Mouse (Mus musculus): ENCODE data around the gene Ttc26. TPM values are rescaled to one million over a fixed set of nuclear protein-coding genes. Genes with fewer than 3 reads are reported as not detected.
"Not testable (repeated sequence)": the region's sequence is repeated elsewhere in the genome, so short reads cannot be mapped to it uniquely, and the experiment has no call there.

Gene Ttc26
- polyA plus RNA-seq, 1 experiment = 14.3 TPM

DNA sequence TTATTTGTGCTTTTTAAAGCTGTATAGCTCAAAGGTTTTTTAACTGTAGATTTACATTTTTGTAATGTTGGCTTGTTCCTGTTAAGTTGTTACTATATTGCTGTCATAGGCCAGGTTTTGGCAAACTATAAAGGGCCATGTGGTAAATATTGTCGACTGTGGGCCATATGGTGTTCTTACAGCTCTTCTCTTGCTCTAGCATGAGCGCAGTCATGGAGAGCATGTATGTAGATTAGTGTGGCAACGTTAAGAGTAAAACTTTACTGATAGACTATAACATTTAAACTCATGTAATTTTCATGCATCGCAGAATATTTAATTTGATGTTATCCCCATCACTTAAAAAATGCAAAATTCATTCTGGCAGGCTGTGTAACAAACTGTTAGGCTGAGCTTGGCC, 71.8 kb downstream of the Ttc26 start:
- TF ChIP-seq POLR2A (IDR thresholded peaks at IDR 0.05; ENCODE audit: insufficient read depth, low read length) (no peak), EP300 (IDR thresholded peaks at IDR 0.05; ENCODE audit: insufficient read depth, low read depth, low read length) (no peak), CTCF (IDR thresholded peaks at IDR 0.05; ENCODE audit: low read depth, low read length) (no peak)
- Histone ChIP-seq H3K27ac (ENCODE audit: insufficient read depth, low read length) (no peak overlapping the region), H3K4me3 (ENCODE audit: low read depth, low read length) (no peak overlapping the region), H3K27me3 (ENCODE audit: control insufficient read depth, insufficient read depth, low read length, poor library complexity, severe bottlenecking) (no peaks in the 10 kb centered on the region), H3K9me3 (replicated peaks; ENCODE audit: control insufficient read depth, insufficient read depth, low read length, poor library complexity, severe bottlenecking) (no peaks in the 10 kb centered on the region), H3K36me3 (ENCODE audit: control insufficient read depth, insufficient read depth, low read length, poor library complexity, severe bottlenecking) (peaks cover 4% of the 10 kb centered on the region), H3K4me1 (ENCODE audit: control insufficient read depth, insufficient read depth, low read length) (no peaks in the 10 kb centered on the region), H3K9ac (ENCODE audit: low read depth, poor library complexity, severe bottlenecking) (no peak overlapping the region)

DNA sequence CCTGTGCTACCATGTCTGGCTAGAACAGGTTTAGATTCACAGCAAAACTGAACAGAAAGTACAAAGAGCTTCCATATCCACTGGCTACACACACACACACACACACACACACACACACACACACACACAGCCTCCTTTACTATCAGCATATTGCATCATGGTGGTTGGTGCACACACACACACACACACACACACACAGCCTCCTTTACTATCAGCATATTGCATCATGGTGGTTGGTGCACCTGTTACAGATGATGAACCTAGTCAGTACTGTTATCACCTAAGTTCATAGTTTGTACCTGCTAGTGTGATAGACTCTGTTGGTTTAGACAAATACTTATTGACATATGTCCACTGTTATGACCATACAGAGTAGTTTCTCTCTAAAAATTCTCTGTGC, 75.2 kb downstream of the Ttc26 start:
- not testable (repeated sequence) for H3K36me3 ChIP-seq (ENCODE audit: control insufficient read depth, insufficient read depth, low read length, poor library complexity, severe bottlenecking); H3K27ac ChIP-seq (ENCODE audit: insufficient read depth, low read length); H3K27me3 ChIP-seq (ENCODE audit: control insufficient read depth, insufficient read depth, low read length, poor library complexity, severe bottlenecking); H3K4me3 ChIP-seq (ENCODE audit: low read depth, low read length); H3K9ac ChIP-seq (ENCODE audit: low read depth, poor library complexity, severe bottlenecking); H3K9me3 ChIP-seq (replicated peaks; ENCODE audit: control insufficient read depth, insufficient read depth, low read length, poor library complexity, severe bottlenecking); H3K4me1 ChIP-seq (ENCODE audit: control insufficient read depth, insufficient read depth, low read length)

DNA sequence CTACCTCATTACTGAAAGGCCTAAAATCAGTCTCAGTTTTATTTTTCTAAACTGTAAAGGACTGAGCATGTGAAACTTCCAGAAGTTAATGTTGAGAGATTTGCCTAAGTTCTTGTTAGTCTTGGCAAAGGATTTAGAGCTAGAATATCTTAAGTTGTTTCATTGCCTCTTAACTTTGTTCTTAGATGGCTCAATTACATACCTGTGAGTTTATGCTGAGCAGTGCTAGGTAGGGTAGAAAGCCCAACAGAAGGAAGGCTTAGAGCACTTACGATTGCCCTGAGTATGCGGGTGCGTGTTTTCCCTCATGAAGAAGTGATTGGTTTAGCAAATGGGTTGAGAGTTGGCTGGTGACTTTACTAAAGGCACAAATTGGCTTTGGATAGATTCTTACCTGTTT, 76.8 kb downstream of the Ttc26 start:
- peaks cover 4% of the 10 kb centered on the region for H3K36me3 ChIP-seq (ENCODE audit: control insufficient read depth, insufficient read depth, low read length, poor library complexity, severe bottlenecking)
- TF ChIP-seq EP300 (IDR thresholded peaks at IDR 0.05; ENCODE audit: insufficient read depth, low read depth, low read length) = no peak
- TF ChIP-seq CTCF (IDR thresholded peaks at IDR 0.05; ENCODE audit: low read depth, low read length) = no peak
- TF ChIP-seq POLR2A (IDR thresholded peaks at IDR 0.05; ENCODE audit: insufficient read depth, low read length) = no peak
- H3K4me3 ChIP-seq (ENCODE audit: low read depth, low read length) = no peak overlapping the region
- H3K4me1 ChIP-seq (ENCODE audit: control insufficient read depth, insufficient read depth, low read length) = no peaks in the 10 kb centered on the region
- no peaks in the 10 kb centered on the region; the same call in 1 of the 2 replicates for H3K9me3 ChIP-seq (replicated peaks; ENCODE audit: control insufficient read depth, insufficient read depth, low read length, poor library complexity, severe bottlenecking)
- H3K27ac ChIP-seq (ENCODE audit: insufficient read depth, low read length) = no peak overlapping the region
- H3K27me3 ChIP-seq (ENCODE audit: control insufficient read depth, insufficient read depth, low read length, poor library complexity, severe bottlenecking) = no peaks in the 10 kb centered on the region
- H3K9ac ChIP-seq (ENCODE audit: low read depth, poor library complexity, severe bottlenecking) = no peak overlapping the region

DNA sequence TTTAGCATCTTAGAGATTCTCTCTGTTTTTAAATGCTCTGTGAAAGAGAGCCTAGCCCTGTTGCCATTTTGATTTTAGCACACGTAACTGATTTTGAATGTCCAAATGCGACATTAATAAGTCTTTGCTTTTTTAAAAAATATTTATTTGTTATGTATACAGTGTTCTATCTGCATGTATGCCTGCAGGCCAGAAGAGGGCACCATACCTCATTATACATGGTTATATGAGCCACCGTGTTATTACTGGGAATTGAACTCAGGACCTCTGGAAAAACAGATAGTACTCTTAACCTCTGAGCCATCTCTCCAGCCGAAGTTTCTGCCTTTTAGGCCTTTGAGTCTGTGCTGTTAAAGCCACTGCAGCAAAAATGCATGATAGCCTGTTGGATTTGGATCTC, 88.3 kb downstream of the Ttc26 start:
- no peak overlapping the region for H3K9ac ChIP-seq (ENCODE audit: low read depth, poor library complexity, severe bottlenecking)
- H3K27me3 ChIP-seq (ENCODE audit: control insufficient read depth, insufficient read depth, low read length, poor library complexity, severe bottlenecking) = no peaks in the 10 kb centered on the region
- no peak overlapping the region for H3K4me3 ChIP-seq (ENCODE audit: low read depth, low read length)
- TF ChIP-seq EP300 (IDR thresholded peaks at IDR 0.05; ENCODE audit: insufficient read depth, low read depth, low read length) = no peak
- no peak for TF ChIP-seq POLR2A (IDR thresholded peaks at IDR 0.05; ENCODE audit: insufficient read depth, low read length)
- no peak for TF ChIP-seq CTCF (IDR thresholded peaks at IDR 0.05; ENCODE audit: low read depth, low read length)
- H3K9me3 ChIP-seq (replicated peaks; ENCODE audit: control insufficient read depth, insufficient read depth, low read length, poor library complexity, severe bottlenecking) = no peaks in the 10 kb centered on the region
- no peak overlapping the region for H3K27ac ChIP-seq (ENCODE audit: insufficient read depth, low read length)
- H3K36me3 ChIP-seq (ENCODE audit: control insufficient read depth, insufficient read depth, low read length, poor library complexity, severe bottlenecking) = peaks cover 5% of the 10 kb centered on the region
- H3K4me1 ChIP-seq (ENCODE audit: control insufficient read depth, insufficient read depth, low read length) = no peaks in the 10 kb centered on the region

Other genes starting within 250 kb of the Ttc26 start
- gene D630045J12Rik, start 127.5 kb upstream of the Ttc26 start, polyA plus RNA-seq (2011; ENCODE audit: insufficient read depth, insufficient read length, low read depth, missing spikeins) = 8.3 and 10.8 TPM in 2 replicates
- 22.8 and 23.2 TPM in 2 replicates for gene Zc3hav1l, start 82.2 kb upstream of the Ttc26 start, polyA plus RNA-seq (2011; ENCODE audit: insufficient read depth, insufficient read length, low read depth, missing spikeins)
- gene Zc3hav1, start 26.9 kb upstream of the Ttc26 start, polyA plus RNA-seq (2011; ENCODE audit: insufficient read depth, insufficient read length, low read depth, missing spikeins) = 37.6 and 39.1 TPM in 2 replicates
- 37.4 and 39.4 TPM in 2 replicates for gene Ubn2, start 52.5 kb downstream of the Ttc26 start, polyA plus RNA-seq (2011; ENCODE audit: insufficient read depth, insufficient read length, low read depth, missing spikeins)
- gene Fmc1, start 152.0 kb downstream of the Ttc26 start, polyA plus RNA-seq (2011; ENCODE audit: insufficient read depth, insufficient read length, low read depth, missing spikeins) = 19.7 and 29.1 TPM in 2 replicates
- 310 and 356 TPM in 2 replicates for gene Luc7l2, start 169.9 kb downstream of the Ttc26 start, polyA plus RNA-seq (2011; ENCODE audit: insufficient read depth, insufficient read length, low read depth, missing spikeins)

Data from ES-Bruce4 (cell line).